ENCODE assay signal across 8 mouse cellular contexts in genomic region chr4:137387482-137388058, GRCm38 (mm10). TPM values are rescaled to one million over a fixed set of nuclear protein-coding genes. Genes with fewer than 3 reads are reported as not detected.
DNase-seq lines count a peak whose midpoint lies in the region; ATAC-seq and TF ChIP-seq lines count a peak whose summit lies in the region.

No protein-coding gene starts in this region.

- peak overlapping the region; percentile 71 for H3K9ac ChIP-seq in embryonic facial prominence, embryonic 12.5 days
- H3K9ac ChIP-seq in limb, embryonic 12.5 days (replicated peaks) = peak overlapping the region; percentile 75
- peak overlapping the region; percentile 70 for H3K9ac ChIP-seq in neural tube, embryonic 14.5 days (replicated peaks; ENCODE audit: low read depth, low read length)

- H3K27me3 ChIP-seq in embryonic facial prominence, embryonic 12.5 days = no peaks in the 10 kb centered on the region
- no peaks in the 10 kb centered on the region for H3K27me3 ChIP-seq in limb, embryonic 12.5 days
- no peaks in the 10 kb centered on the region for H3K27me3 ChIP-seq in neural tube, embryonic 14.5 days (ENCODE audit: control insufficient read depth, insufficient read depth, low read length)

- H3K36me3 ChIP-seq in embryonic facial prominence, embryonic 12.5 days = no peaks in the 10 kb centered on the region
- H3K36me3 ChIP-seq in limb, embryonic 12.5 days = peaks cover 3% of the 10 kb centered on the region; the same call in 1 of the 2 replicates
- no peaks in the 10 kb centered on the region for H3K36me3 ChIP-seq in neural tube, embryonic 14.5 days (ENCODE audit: control insufficient read depth, insufficient read depth, low read length)

- peak overlapping the region; percentile 70 for H3K4me2 ChIP-seq in embryonic facial prominence, embryonic 12.5 days (replicated peaks)
- H3K4me2 ChIP-seq in limb, embryonic 12.5 days = peak overlapping the region; percentile 76
- peak overlapping the region; percentile 85 for H3K4me2 ChIP-seq in neural tube, embryonic 14.5 days (ENCODE audit: low read depth, low read length)

- H3K4me3 ChIP-seq in layer of hippocampus, adult 2 months = peak overlapping the region; percentile 66
- H3K4me3 ChIP-seq in embryonic facial prominence, embryonic 12.5 days = peak overlapping the region; percentile 73
- H3K4me3 ChIP-seq in limb, embryonic 12.5 days (replicated peaks) = peak overlapping the region; percentile 81
- peak overlapping the region; percentile 57 for H3K4me3 ChIP-seq in neural tube, embryonic 14.5 days (ENCODE audit: low read depth, low read length)

- under 1% methylated on average over 20 of the region's 20 CpGs for WGBS in embryonic facial prominence, embryonic 12.5 days
- WGBS in limb, embryonic 12.5 days = 2% methylated on average over 20 of the region's 20 CpGs
- WGBS in neural tube, embryonic 14.5 days = 1% methylated on average over 20 of the region's 20 CpGs

- 0 out of 2 replicates have a peak, but pooled peaks cover 3% of the 10 kb centered on the region for H3K9me3 ChIP-seq in embryonic facial prominence, embryonic 12.5 days
- H3K9me3 ChIP-seq in limb, embryonic 12.5 days = no peaks in the 10 kb centered on the region
- H3K9me3 ChIP-seq in neural tube, embryonic 14.5 days (ENCODE audit: control insufficient read depth, low read length) = no peaks in the 10 kb centered on the region

- TF ChIP-seq CTCF in layer of hippocampus, adult 2 months (conservative IDR thresholded peaks at IDR 0.05) = no peak

- no peak for DNase-seq in layer of hippocampus, adult 2 months (ENCODE audit: low spot score in 2 of 2)
- DNase-seq in layer of hippocampus, postnatal 14 days (ENCODE audit: low spot score in 2 of 2) = no peak
- DNase-seq in cerebellum, adult 8-10 months = no peak
- DNase-seq in thymus, adult 18-20 months = no peak
- DNase-seq in left cerebral cortex, adult 18-20 months (ENCODE audit: low spot score in 2 of 2) = no peak

- H3K27ac ChIP-seq in layer of hippocampus, adult 2 months = peak overlapping the region; percentile 98
- H3K27ac ChIP-seq in embryonic facial prominence, embryonic 12.5 days = peak overlapping the region; percentile 92
- H3K27ac ChIP-seq in limb, embryonic 12.5 days = peak overlapping the region; percentile 92
- H3K27ac ChIP-seq in neural tube, embryonic 14.5 days (ENCODE audit: low read depth, low read length) = peak overlapping the region; percentile 88

- ATAC-seq in embryonic facial prominence, embryonic 12.5 days (ENCODE audit: insufficient number of reproducible peaks, insufficient read depth, low FRiP score, low TSS enrichment) = no peak
- no peak for ATAC-seq in limb, embryonic 12.5 days (ENCODE audit: insufficient number of reproducible peaks, insufficient read depth, low FRiP score, low TSS enrichment, low read depth)
- ATAC-seq in neural tube, embryonic 14.5 days (ENCODE audit: low read depth) = no peak

- H3K4me1 ChIP-seq in embryonic facial prominence, embryonic 12.5 days = peaks cover 3% of the 10 kb centered on the region; the same call in 1 of the 2 replicates
- peaks cover 10% of the 10 kb centered on the region; the same call in 1 of the 2 replicates for H3K4me1 ChIP-seq in limb, embryonic 12.5 days (replicated peaks)
- H3K4me1 ChIP-seq in neural tube, embryonic 14.5 days (ENCODE audit: control insufficient read depth, insufficient read depth, low read length) = peaks cover 9% of the 10 kb centered on the region

RNA-seq across cellular contexts. Expression of gene Cela3a, which starts 22.0 kb away (rescaled TPM):
- not detected for total RNA-seq in layer of hippocampus, adult 2 months (2021)
- total RNA-seq in layer of hippocampus, postnatal 14 days (2021) = not detected
- not detected in 2 replicates for polyA plus RNA-seq in embryonic facial prominence, embryonic 12.5 days (2016; fragmentation: Nextera tagmentation; extraction: Ambion mirVana)
- not detected in 2 replicates for polyA plus RNA-seq in limb, embryonic 12.5 days (2016; fragmentation: Nextera tagmentation; extraction: Ambion mirVana)
- polyA plus RNA-seq in neural tube, embryonic 14.5 days (2014; fragmentation: Nextera tagmentation; extraction: Ambion mirVana) = not detected in 2 replicates
- not detected for total RNA-seq in left cerebral cortex, adult 18-20 months (2021)

RNA-seq across cellular contexts. Expression of gene Cdc42, which starts 30.1 kb away (rescaled TPM):
- 100 to 1,000 TPM; 300 to 303 TPM for total RNA-seq in layer of hippocampus, adult 2 months (2021)
- total RNA-seq in layer of hippocampus, postnatal 14 days (2021) = 100 to 1,000 TPM; 401 to 404 TPM
- polyA plus RNA-seq in embryonic facial prominence, embryonic 12.5 days (2016; fragmentation: Nextera tagmentation; extraction: Ambion mirVana) = 651 and 669 TPM in 2 replicates
- polyA plus RNA-seq in limb, embryonic 12.5 days (2016; fragmentation: Nextera tagmentation; extraction: Ambion mirVana) = 589 and 620 TPM in 2 replicates
- polyA plus RNA-seq in neural tube, embryonic 14.5 days (2014; fragmentation: Nextera tagmentation; extraction: Ambion mirVana) = 997 and 1,001 TPM in 2 replicates
- 100 to 1,000 TPM; 307 to 330 TPM for total RNA-seq in left cerebral cortex, adult 18-20 months (2021)

RNA-seq across cellular contexts. Expression of gene Cela3b, which starts 42.8 kb away (rescaled TPM):
- total RNA-seq in layer of hippocampus, adult 2 months (2021) = not detected
- not detected for total RNA-seq in layer of hippocampus, postnatal 14 days (2021)
- polyA plus RNA-seq in embryonic facial prominence, embryonic 12.5 days (2016; fragmentation: Nextera tagmentation; extraction: Ambion mirVana) = not detected in 2 replicates
- not detected in 2 replicates for polyA plus RNA-seq in limb, embryonic 12.5 days (2016; fragmentation: Nextera tagmentation; extraction: Ambion mirVana)
- not detected in 2 replicates for polyA plus RNA-seq in neural tube, embryonic 14.5 days (2014; fragmentation: Nextera tagmentation; extraction: Ambion mirVana)
- total RNA-seq in left cerebral cortex, adult 18-20 months (2021) = not detected
